Mouse (Mus musculus): ENCODE results near the gene Dirc2.

Dirc2 gene

GRCm38 (mm10) chr16:35686491-35686890 is 82.7 kb downstream of the Dirc2 start:
- DNase-seq (ENCODE audit: extremely low spot score, low spot score), result no peak

- DNase-seq (ENCODE audit: extremely low spot score, low spot score), result no peak
Observed at GRCm38 (mm10) chr16:35685027-35685426, 84.1 kb downstream of the Dirc2 start.

- DNase-seq (ENCODE audit: extremely low spot score, low spot score), result peak; percentile 33
Observed at GRCm38 (mm10) chr16:35681327-35682108, 87.6 kb downstream of the Dirc2 start.

- no peak for DNase-seq (ENCODE audit: extremely low spot score, low spot score)
Observed at GRCm38 (mm10) chr16:35678476-35678875, 90.7 kb downstream of the Dirc2 start.

DNA sequence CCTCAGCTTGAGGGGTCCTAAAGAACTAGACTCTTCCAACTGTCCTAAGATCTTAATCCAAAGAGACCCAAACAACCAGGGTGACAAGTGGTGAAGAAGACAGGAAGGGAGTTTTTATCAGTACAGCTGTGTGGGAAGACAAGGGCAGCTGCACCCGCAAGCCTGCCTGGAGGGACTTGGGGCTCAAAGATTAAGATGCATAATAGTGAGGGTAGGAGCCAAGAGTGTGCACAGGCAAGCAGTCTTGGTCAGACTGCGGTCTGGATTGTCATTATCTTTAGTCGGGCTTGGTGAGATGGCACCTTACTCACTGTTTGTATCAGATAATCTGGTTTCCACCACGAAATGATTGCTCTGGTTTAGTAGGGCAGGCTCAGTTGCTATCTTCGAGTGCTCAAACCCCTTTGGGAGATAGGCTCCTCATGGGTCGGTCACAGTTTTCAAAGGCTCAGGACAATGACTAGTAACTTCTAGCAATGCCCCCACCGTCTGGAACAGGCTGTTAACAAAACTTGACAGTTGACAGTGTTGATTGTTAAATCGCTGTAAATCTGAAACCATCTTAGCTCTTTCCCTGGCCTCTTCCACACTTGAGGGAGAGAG is 91.5 kb downstream of the Dirc2 start:
- DNase-seq (ENCODE audit: extremely low spot score, low spot score), result no peak

- DNase-seq (ENCODE audit: extremely low spot score, low spot score), result no peak
Observed at GRCm38 (mm10) chr16:35664847-35665246, 104.3 kb downstream of the Dirc2 start.

DNA sequence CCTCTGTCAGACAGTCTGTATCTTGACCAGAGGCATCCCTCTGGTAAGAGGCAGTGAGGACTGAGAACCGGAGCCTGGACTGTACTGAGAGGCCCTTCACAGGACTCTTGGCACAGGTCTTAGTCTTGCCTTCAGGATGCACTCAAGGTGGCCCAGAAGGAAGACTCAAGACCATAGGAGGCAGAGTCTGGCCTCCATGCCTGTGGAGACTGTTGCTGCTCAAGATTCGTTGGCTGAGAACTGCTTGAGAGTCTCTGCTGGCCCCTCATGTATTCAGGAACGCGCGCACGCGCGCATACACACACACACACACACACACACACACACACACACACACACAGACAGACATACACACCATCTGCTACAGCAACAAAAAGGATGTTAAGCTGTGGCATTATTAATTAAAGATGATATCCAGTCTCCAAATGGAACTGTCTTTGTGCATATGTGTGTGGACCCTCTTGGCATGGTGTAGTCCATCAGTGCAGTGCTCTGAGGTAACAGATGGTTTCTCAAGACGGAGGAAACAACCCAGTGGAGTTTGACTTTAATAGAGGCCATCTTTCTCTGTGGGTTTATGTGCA is 105.2 kb downstream of the Dirc2 start:
- no peak for DNase-seq (ENCODE audit: extremely low spot score, low spot score)

- DNase-seq (ENCODE audit: extremely low spot score, low spot score), result peak; percentile 43
Observed at GRCm38 (mm10) chr16:35660222-35660621, 108.9 kb downstream of the Dirc2 start.

- no peak for DNase-seq (ENCODE audit: extremely low spot score, low spot score)
Observed at GRCm38 (mm10) chr16:35653951-35654350, 115.2 kb downstream of the Dirc2 start.

DNA sequence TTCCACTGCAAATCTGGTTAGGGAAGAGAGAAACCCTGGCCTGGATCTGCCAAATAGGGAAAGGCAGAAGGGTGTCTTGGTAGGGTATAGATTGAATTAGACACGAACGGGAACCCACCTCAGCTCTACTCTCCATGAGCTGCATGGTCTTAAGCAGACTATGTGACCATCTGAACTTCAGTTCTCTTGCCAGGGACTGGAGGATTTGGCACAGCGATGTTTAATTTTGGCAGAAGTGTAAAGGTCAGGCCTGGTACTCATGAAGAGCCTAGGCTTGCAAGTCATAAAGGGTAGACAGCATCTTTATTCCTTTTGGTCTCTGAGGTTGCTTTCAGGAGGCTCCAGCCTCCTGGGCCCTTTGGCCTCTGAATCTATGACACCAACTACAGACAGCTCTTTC is 116.5 kb downstream of the Dirc2 start:
- DNase-seq (ENCODE audit: extremely low spot score, low spot score), result no peak

GRCm38 (mm10) chr16:35652206-35652605 is 117.0 kb downstream of the Dirc2 start:
- DNase-seq (ENCODE audit: extremely low spot score, low spot score), result no peak

DNA sequence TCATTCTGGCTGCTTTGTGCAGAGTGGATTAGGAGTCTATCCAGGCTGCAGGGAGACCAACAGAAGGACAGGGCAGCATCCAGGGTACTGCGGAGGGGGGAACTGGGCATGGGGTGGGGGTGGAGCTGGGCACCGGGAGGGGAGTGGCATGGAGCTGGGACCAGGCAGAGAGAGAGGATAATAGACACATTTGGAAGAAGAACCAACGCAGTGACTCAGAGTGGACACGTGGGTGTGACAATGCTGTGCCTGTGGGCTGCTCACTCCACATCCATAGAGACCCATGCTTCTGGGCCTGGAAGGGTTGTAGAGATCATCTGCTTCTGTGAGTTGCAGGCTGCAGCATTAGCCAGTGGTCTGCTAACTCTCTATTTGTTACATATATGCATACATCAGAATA is 120.3 kb downstream of the Dirc2 start:
- no peak for DNase-seq (ENCODE audit: extremely low spot score, low spot score)
